8 mouse cellular contexts compared by ENCODE assay signal in genomic region chr17:10334957-10335690, GRCm38 (mm10). TPM values are rescaled to one million over a fixed set of nuclear protein-coding genes. Genes with fewer than 3 reads are reported as not detected.
DNase-seq lines count a peak whose midpoint lies in the region; ATAC-seq and TF ChIP-seq lines count a peak whose summit lies in the region.

No protein-coding gene starts in this region.

- H3K36me3 ChIP-seq in E14TG2a.4 (ENCODE audit: insufficient read depth, low read length): no peaks in the 10 kb centered on the region
- H3K36me3 ChIP-seq in forebrain, embryonic 16.5 days (ENCODE audit: control insufficient read depth, insufficient read depth): no peaks in the 10 kb centered on the region
- no peaks in the 10 kb centered on the region for H3K36me3 ChIP-seq in heart, postnatal 0 days (replicated peaks; ENCODE audit: control insufficient read depth, insufficient read depth, low read length)
- H3K36me3 ChIP-seq in liver, embryonic 11.5 days (ENCODE audit: control insufficient read depth, insufficient read depth, low read length): no peaks in the 10 kb centered on the region
- no peaks in the 10 kb centered on the region for H3K36me3 ChIP-seq in midbrain, postnatal 0 days (ENCODE audit: insufficient read depth, low read length)
- H3K36me3 ChIP-seq in thymus, adult 2 months (ENCODE audit: control insufficient read depth, insufficient read depth, low read length): no peaks in the 10 kb centered on the region

- peak overlapping the region; percentile 79 for H3K4me3 ChIP-seq in E14TG2a.4 (replicated peaks; ENCODE audit: low read length)
- peak overlapping the region; percentile 58 for H3K4me3 ChIP-seq in forebrain, embryonic 16.5 days (replicated peaks; ENCODE audit: low read length)
- peak overlapping the region; percentile 58 for H3K4me3 ChIP-seq in heart, postnatal 0 days (ENCODE audit: low read depth, low read length)
- peak overlapping the region; percentile 43 for H3K4me3 ChIP-seq in liver, embryonic 11.5 days (ENCODE audit: low read depth, low read length)
- peak overlapping the region; percentile 33 for H3K4me3 ChIP-seq in midbrain, postnatal 0 days (ENCODE audit: low read depth, low read length)
- peak overlapping the region; percentile 52 for H3K4me3 ChIP-seq in thymus, adult 2 months (ENCODE audit: control insufficient read depth, insufficient read depth, low read length)

- DNase-seq in cerebellum, adult 18-20 months: peak; percentile 68 to 71
- peak; percentile 83 for DNase-seq in heart, postnatal 0 days (ENCODE audit: low spot score)
- peak; percentile 87 for DNase-seq in kidney, postnatal 14 days
- DNase-seq in liver, embryonic 11.5 days (ENCODE audit: low spot score): peak; percentile 64
- DNase-seq in midbrain, postnatal 0 days (ENCODE audit: low spot score): peak; percentile 88
- peak; percentile 47 for DNase-seq in thymus, adult 2 months

- 0% methylated on average over 31 of the region's 31 CpGs for WGBS in forebrain, embryonic 16.5 days
- under 1% methylated on average over 31 of the region's 31 CpGs for WGBS in heart, postnatal 0 days
- 1% methylated on average over 31 of the region's 31 CpGs for WGBS in liver, embryonic 11.5 days
- WGBS in midbrain, postnatal 0 days: under 1% methylated on average over 31 of the region's 31 CpGs
- 3% methylated on average over 31 of the region's 31 CpGs for WGBS in thymus, adult 2 months

- peak; percentile 92 for ATAC-seq in forebrain, embryonic 16.5 days
- peak; percentile 90 for ATAC-seq in heart, postnatal 0 days (ENCODE audit: insufficient read depth, low read depth)
- ATAC-seq in liver, embryonic 11.5 days (replicated peaks; ENCODE audit: low FRiP score): peak; percentile 47; the same call in 1 of the 2 replicates
- ATAC-seq in midbrain, postnatal 0 days (ENCODE audit: low FRiP score): peak; percentile 89

- no peak for TF ChIP-seq POLR2A in thymus, adult 2 months (IDR thresholded peaks at IDR 0.05; ENCODE audit: control insufficient read depth, extremely low read depth, insufficient read depth, low read length, poor library complexity)

- H3K9me3 ChIP-seq in E14TG2a.4 (ENCODE audit: low read length): no peaks in the 10 kb centered on the region
- no peaks in the 10 kb centered on the region for H3K9me3 ChIP-seq in forebrain, embryonic 16.5 days (ENCODE audit: control insufficient read depth, low read length)
- no peaks in the 10 kb centered on the region for H3K9me3 ChIP-seq in heart, postnatal 0 days (replicated peaks; ENCODE audit: control insufficient read depth, low read length)
- H3K9me3 ChIP-seq in liver, embryonic 11.5 days (ENCODE audit: control insufficient read depth, low read length): no peaks in the 10 kb centered on the region
- H3K9me3 ChIP-seq in midbrain, postnatal 0 days (ENCODE audit: low read length): no peaks in the 10 kb centered on the region

- H3K4me1 ChIP-seq in E14TG2a.4 (replicated peaks; ENCODE audit: low read depth, low read length): peaks cover 67% of the 10 kb centered on the region
- peaks cover 18% of the 10 kb centered on the region for H3K4me1 ChIP-seq in forebrain, embryonic 16.5 days (replicated peaks; ENCODE audit: control insufficient read depth, insufficient read depth, low read length)
- H3K4me1 ChIP-seq in heart, postnatal 0 days (ENCODE audit: control insufficient read depth, insufficient read depth): peaks cover 41% of the 10 kb centered on the region
- H3K4me1 ChIP-seq in liver, embryonic 11.5 days (replicated peaks; ENCODE audit: control insufficient read depth, insufficient read depth, low read length): 0 out of 2 replicates have a peak, but pooled peaks cover 2% of the 10 kb centered on the region
- H3K4me1 ChIP-seq in midbrain, postnatal 0 days (ENCODE audit: insufficient read depth, low read length): no peaks in the 10 kb centered on the region
- peaks cover 6% of the 10 kb centered on the region for H3K4me1 ChIP-seq in thymus, adult 2 months (replicated peaks; ENCODE audit: control insufficient read depth, insufficient read depth, low read length)

- H3K4me2 ChIP-seq in forebrain, embryonic 16.5 days (ENCODE audit: low read length): peak overlapping the region; percentile 79
- peak overlapping the region; percentile 92 for H3K4me2 ChIP-seq in heart, postnatal 0 days (ENCODE audit: low read depth, low read length)
- peak overlapping the region; percentile 66 for H3K4me2 ChIP-seq in liver, embryonic 11.5 days
- peak overlapping the region; percentile 52 for H3K4me2 ChIP-seq in midbrain, postnatal 0 days (ENCODE audit: low read depth, low read length, poor library complexity, severe bottlenecking)

- peak overlapping the region; percentile 97 for H3K27ac ChIP-seq in forebrain, embryonic 16.5 days (ENCODE audit: low read length)
- peak overlapping the region; percentile 98 for H3K27ac ChIP-seq in heart, postnatal 0 days (ENCODE audit: low read depth)
- H3K27ac ChIP-seq in liver, embryonic 11.5 days (ENCODE audit: low read depth, low read length): peak overlapping the region; percentile 33; the same call in 1 of the 2 replicates
- H3K27ac ChIP-seq in midbrain, postnatal 0 days (ENCODE audit: low read depth, low read length): peak overlapping the region; percentile 77
- H3K27ac ChIP-seq in thymus, adult 2 months (ENCODE audit: control insufficient read depth, insufficient read depth, low read length): no peak overlapping the region

- H3K27me3 ChIP-seq in E14TG2a.4 (ENCODE audit: insufficient read depth, low read length): peaks cover 7% of the 10 kb centered on the region; the same call in 1 of the 2 replicates
- no peaks in the 10 kb centered on the region for H3K27me3 ChIP-seq in forebrain, embryonic 16.5 days (replicated peaks; ENCODE audit: control insufficient read depth, insufficient read depth, low read length)
- no peaks in the 10 kb centered on the region for H3K27me3 ChIP-seq in heart, postnatal 0 days (ENCODE audit: control insufficient read depth, insufficient read depth, low read length)
- peaks cover 21% of the 10 kb centered on the region for H3K27me3 ChIP-seq in liver, embryonic 11.5 days (replicated peaks; ENCODE audit: control insufficient read depth, insufficient read depth, low read length)
- no peaks in the 10 kb centered on the region for H3K27me3 ChIP-seq in midbrain, postnatal 0 days (ENCODE audit: insufficient read depth, low read length)
- no peaks in the 10 kb centered on the region for H3K27me3 ChIP-seq in thymus, adult 2 months (ENCODE audit: control insufficient read depth, insufficient read depth, low read length)

- TF ChIP-seq EP300 in heart, postnatal 0 days (IDR thresholded peaks at IDR 0.05; ENCODE audit: low read depth): no peak

- TF ChIP-seq CTCF in E14TG2a.4 (conservative IDR thresholded peaks at IDR 0.05; ENCODE audit: low read length): no peak
- peak; percentile 11; the same call in 1 of the 2 replicates for TF ChIP-seq CTCF in heart, postnatal 0 days (IDR thresholded peaks at IDR 0.05; ENCODE audit: low read depth)
- TF ChIP-seq CTCF in midbrain, postnatal 0 days (IDR thresholded peaks at IDR 0.05): peak; percentile 64
- TF ChIP-seq CTCF in thymus, adult 2 months (IDR thresholded peaks at IDR 0.05; ENCODE audit: borderline replicate concordance, control insufficient read depth, extremely low read depth, insufficient read depth, low read length, poor library complexity): no peak

- peak overlapping the region; percentile 81 for H3K9ac ChIP-seq in forebrain, embryonic 16.5 days (replicated peaks; ENCODE audit: low read depth, low read length)
- H3K9ac ChIP-seq in heart, postnatal 0 days (replicated peaks; ENCODE audit: low read depth, low read length): peak overlapping the region; percentile 82
- H3K9ac ChIP-seq in liver, embryonic 11.5 days (ENCODE audit: low read depth, low read length): peak overlapping the region; percentile 49; the same call in 1 of the 2 replicates
- peak overlapping the region; percentile 33 for H3K9ac ChIP-seq in midbrain, postnatal 0 days (replicated peaks; ENCODE audit: low read length, poor library complexity, severe bottlenecking)

RNA-seq across cellular contexts. Expression of gene Qk, which starts 15.5 kb away (rescaled TPM):
- 37.6 and 43.6 TPM in 2 replicates for polyA plus RNA-seq in forebrain, embryonic 16.5 days (2015; fragmentation: Nextera tagmentation; extraction: Ambion mirVana)
- 359 and 460 TPM in 2 replicates for total RNA-seq in heart, postnatal 0 days (2014; rRNA removed; ENCODE audit: low replicate concordance)
- 47.6 and 54.8 TPM in 2 replicates for polyA plus RNA-seq in heart, postnatal 0 days (2015; fragmentation: Nextera tagmentation; extraction: Ambion mirVana)
- polyA plus RNA-seq in liver, embryonic 11.5 days (2014; fragmentation: Nextera tagmentation; extraction: Ambion mirVana): 18.2 and 20.3 TPM in 2 replicates
- 293 and 297 TPM in 2 replicates for total RNA-seq in midbrain, postnatal 0 days (2014; rRNA removed)
- 43.3 and 47.4 TPM in 2 replicates for polyA plus RNA-seq in midbrain, postnatal 0 days (2015; fragmentation: Nextera tagmentation; extraction: Ambion mirVana)
- polyA plus RNA-seq in thymus, adult 2 months (2012; rRNA removed): 182 and 203 TPM in 2 replicates

Comparison
In these comparisons a context has a peak if more than half of its experiments do, and no peak if none do; other contexts are left out.
1. CTCF ChIP-seq: peak in heart, postnatal 0 days (single experiment) and midbrain, postnatal 0 days (single experiment); none in E14TG2a.4 (single experiment) and thymus, adult 2 months (single experiment).
2. Peak in every context shown above with its lines, with median percentiles within 50 percentile points of each other: H3K4me3 ChIP-seq, DNase-seq, ATAC-seq, H3K4me2 ChIP-seq and H3K9ac ChIP-seq.